Mouse (Mus musculus) brain, embryonic 14.5 days (tissue): ENCODE measurements at regions not wholly inside any gene's neighbourhood (a gene's known extent, or its start where the extent isn't known, plus 50 kb on each side); places are given as distances from the start of the nearest gene placed in this dataset.

ENCODE experiments used
- CTCF ChIP-seq: fragments of 200-500 bp; IDR thresholded peaks from 2 replicates; pipeline ENCODE4 v1.5.1; 2012; ENCODE audit warnings: inconsistent platforms, mild to moderate bottlenecking, moderate library complexity, borderline replicate concordance; ENCODE audit not compliant: insufficient read depth, insufficient read length; ENCODE audit errors: extremely low read depth
- POLR2A ChIP-seq: fragments of 200-500 bp; IDR thresholded peaks from 2 replicates; pipeline ENCODE4 v1.6.1; 2012; ENCODE audit warnings: mild to moderate bottlenecking, inconsistent platforms, borderline replicate concordance; ENCODE audit not compliant: poor library complexity, insufficient read depth, insufficient read length, severe bottlenecking; ENCODE audit errors: extremely low read depth

GRCm38 (mm10) chr3:38341666-38342065 lies 143.0 kb downstream of the Ankrd50 start:
- TF ChIP-seq POLR2A (no peak), CTCF (no peak)
